Mouse (Mus musculus) limb, embryonic 15.5 days (tissue): ENCODE data around the gene Rab5b. TPM values are rescaled to one million over a fixed set of nuclear protein-coding genes. Genes with fewer than 3 reads are reported as not detected.
"Not testable (repeated sequence)": the region's sequence is repeated elsewhere in the genome, so short reads cannot be mapped to it uniquely, and the experiment has no call there.

Source experiments
- ATAC-seq: fragments of 200-750 bp; cut with Nextera tagmentation; 2 replicates; pipeline ENCODE4 v1.8.0; 2017; ENCODE audit warnings: low read depth, moderate TSS enrichment; ENCODE audit not compliant: insufficient number of reproducible peaks, low FRiP score, low TSS enrichment
- H3K27ac ChIP-seq: fragments of 300-500 bp; sonication (generic); 2 replicates; pipeline ENCODE4 v1.5.1; 2015; ENCODE audit warnings: moderate library complexity, mild to moderate bottlenecking, inconsistent platforms
- H3K27me3 ChIP-seq: fragments of 300-500 bp; sonication (generic); 2 replicates; pipeline ENCODE4 v1.6.1; 2015; ENCODE audit warnings: inconsistent platforms
- H3K36me3 ChIP-seq: fragments of 300-500 bp; sonication (generic); 2 replicates; pipeline ENCODE4 v1.6.1; 2015; ENCODE audit warnings: inconsistent platforms
- H3K4me1 ChIP-seq: fragments of 300-500 bp; sonication (generic); 2 replicates; pipeline ENCODE4 v1.6.1; 2015; ENCODE audit warnings: inconsistent platforms
- H3K4me2 ChIP-seq: fragments of 300-500 bp; sonication (generic); 2 replicates; pipeline ENCODE4 v1.6.1; 2015; ENCODE audit warnings: mild to moderate bottlenecking, inconsistent platforms
- H3K4me3 ChIP-seq: fragments of 300-500 bp; sonication (generic); 2 replicates; pipeline ENCODE4 v1.5.1; 2015; ENCODE audit warnings: mild to moderate bottlenecking, inconsistent platforms
- H3K9ac ChIP-seq: fragments of 300-500 bp; sonication (generic); 2 replicates; pipeline ENCODE4 v1.6.1; 2015; ENCODE audit warnings: inconsistent platforms
- H3K9me3 ChIP-seq: fragments of 300-500 bp; sonication (generic); 2 replicates; pipeline ENCODE4 v1.6.1; 2016; ENCODE audit warnings: inconsistent platforms
- WGBS: fragments of 180-500 bp; shearing (Covaris S2); methylation state at CpG from one replicate; pipeline ENCODE4 v1.1.7; 2015; 5-methylcytosine and 5-hydroxymethylcytosine counted together
- polyA plus RNA-seq: library from polyadenylated mRNA; unstranded; fragments of >200 nt; fragmentation: Nextera tagmentation; extraction: Ambion mirVana; gene quantifications from 2 replicates; pipeline ENCODE4 v1.2.1, GENCODE M21; 2015

Gene Rab5b
- polyA plus RNA-seq, 1 experiment from 2014 or later = 90.6 TPM

GRCm38 (mm10) chr10:128636561-128636960 is 59.5 kb downstream of the Rab5b start:
- Histone ChIP-seq H3K4me1 (no peaks in the 10 kb centered on the region), H3K9ac (no peak overlapping the region), H3K27ac (no peak overlapping the region), H3K36me3 (peaks cover 63% of the 10 kb centered on the region), H3K27me3 (no peaks in the 10 kb centered on the region), H3K4me2 (no peak overlapping the region), H3K4me3 (no peak overlapping the region), H3K9me3 (no peaks in the 10 kb centered on the region)
- 56% methylated on average over 6 of the region's 6 CpGs for WGBS
- ATAC-seq = no peak

- Histone ChIP-seq H3K4me1 (no peaks in the 10 kb centered on the region), H3K27me3 (no peaks in the 10 kb centered on the region), H3K4me3 (no peak overlapping the region), H3K27ac (no peak overlapping the region), H3K9me3 (no peaks in the 10 kb centered on the region), H3K36me3 (peaks cover 57% of the 10 kb centered on the region), H3K9ac (no peak overlapping the region), H3K4me2 (no peak overlapping the region)
- 94% methylated on average over 13 of the region's 13 CpGs for WGBS
- ATAC-seq = no peak
Measured at GRCm38 (mm10) chr10:128635697-128636096, 60.4 kb downstream of the Rab5b start.

GRCm38 (mm10) chr10:128631571-128631970 is 64.5 kb downstream of the Rab5b start:
- 31% methylated on average over 6 of the region's 6 CpGs for WGBS
- Histone ChIP-seq H3K9ac (no peak overlapping the region), H3K27ac (no peak overlapping the region), H3K4me1 (no peaks in the 10 kb centered on the region), H3K4me2 (no peak overlapping the region), H3K36me3 (peaks cover 34% of the 10 kb centered on the region), H3K4me3 (no peak overlapping the region), H3K27me3 (no peaks in the 10 kb centered on the region), H3K9me3 (no peaks in the 10 kb centered on the region)
- no peak for ATAC-seq

GRCm38 (mm10) chr10:128630306-128630705 is 65.8 kb downstream of the Rab5b start:
- 79% methylated on average over 5 of the region's 5 CpGs for WGBS
- H3K4me2 ChIP-seq, H3K9ac ChIP-seq, H3K27ac ChIP-seq, H3K4me1 ChIP-seq, H3K9me3 ChIP-seq, H3K4me3 ChIP-seq, H3K27me3 ChIP-seq, ATAC-seq: not testable (repeated sequence)
- peaks cover 29% of the 10 kb centered on the region for H3K36me3 ChIP-seq

- Histone ChIP-seq H3K4me3 (no peak overlapping the region), H3K4me2 (no peak overlapping the region), H3K9me3 (no peaks in the 10 kb centered on the region), H3K36me3 (peaks cover 30% of the 10 kb centered on the region), H3K4me1 (peaks cover 5% of the 10 kb centered on the region), H3K9ac (no peak overlapping the region), H3K27ac (no peak overlapping the region), H3K27me3 (no peaks in the 10 kb centered on the region)
- no peak for ATAC-seq
- 61% methylated on average over 2 of the region's 2 CpGs for WGBS
Measured at GRCm38 (mm10) chr10:128629746-128630145, 66.3 kb downstream of the Rab5b start.

- Histone ChIP-seq H3K27me3 (no peaks in the 10 kb centered on the region), H3K9ac (no peak overlapping the region), H3K4me1 (peaks cover 5% of the 10 kb centered on the region), H3K4me2 (no peak overlapping the region), H3K36me3 (peaks cover 29% of the 10 kb centered on the region), H3K27ac (peak overlapping the region; percentile 47; the same call in 1 of the 2 replicates), H3K4me3 (no peak overlapping the region), H3K9me3 (no peaks in the 10 kb centered on the region)
- no peak for ATAC-seq
- WGBS = 72% methylated on average over 10 of the region's 10 CpGs
Measured at GRCm38 (mm10) chr10:128627398-128628317, 68.4 kb downstream of the Rab5b start.

Other genes starting within 250 kb of the Rab5b start
- gene Smarcc2, start 237.0 kb downstream of the Rab5b start, polyA plus RNA-seq = 80.7 and 84.4 TPM in 2 replicates
- gene Myl6, start 202.1 kb downstream of the Rab5b start, polyA plus RNA-seq = 1,269 and 1,341 TPM in 2 replicates
- 4.7 and 7.4 TPM in 2 replicates for gene Myl6b, start 197.6 kb downstream of the Rab5b start, polyA plus RNA-seq
- gene Esyt1, start 170.4 kb downstream of the Rab5b start, polyA plus RNA-seq = 42.8 and 44.9 TPM in 2 replicates
- gene Zc3h10, start 148.5 kb downstream of the Rab5b start, polyA plus RNA-seq = 13.2 and 15.4 TPM in 2 replicates
- gene Rpl41, start 147.0 kb downstream of the Rab5b start, polyA plus RNA-seq = 3,349 and 4,229 TPM in 2 replicates
- 194 and 209 TPM in 2 replicates for gene Pa2g4, start 130.3 kb downstream of the Rab5b start, polyA plus RNA-seq
- 20.4 and 20.8 TPM in 2 replicates for gene Erbb3, start 106.6 kb downstream of the Rab5b start, polyA plus RNA-seq
- 584 and 840 TPM in 2 replicates for gene Rps26, start 69.5 kb downstream of the Rab5b start, polyA plus RNA-seq
- gene Ikzf4, start 50.3 kb downstream of the Rab5b start, polyA plus RNA-seq = 3.5 and 4.1 TPM in 2 replicates
- gene Suox, start 22.2 kb downstream of the Rab5b start, polyA plus RNA-seq = 22.1 and 24.7 TPM in 2 replicates
- 6.5 and 9.5 TPM in 2 replicates for gene Pmel, start 7.9 kb upstream of the Rab5b start, polyA plus RNA-seq
- gene Cdk2, start 8.8 kb upstream of the Rab5b start, polyA plus RNA-seq = 108 and 110 TPM in 2 replicates
- 26.0 and 26.4 TPM in 2 replicates for gene Dgka, start 48.6 kb upstream of the Rab5b start, polyA plus RNA-seq
- gene Pym1, start 51.6 kb upstream of the Rab5b start, polyA plus RNA-seq = 33.7 and 34.4 TPM in 2 replicates
- gene Mmp19, start 94.6 kb upstream of the Rab5b start, polyA plus RNA-seq = 1.7 and 2.5 TPM in 2 replicates
- 64.2 and 65.8 TPM in 2 replicates for gene Dnajc14, start 107.8 kb upstream of the Rab5b start, polyA plus RNA-seq
- gene Tmem198b, start 108.1 kb upstream of the Rab5b start, polyA plus RNA-seq = 24.3 and 24.4 TPM in 2 replicates
- 180 and 182 TPM in 2 replicates for gene Sarnp, start 121.1 kb upstream of the Rab5b start, polyA plus RNA-seq
- 64.8 and 66.3 TPM in 2 replicates for gene Ormdl2, start 125.4 kb upstream of the Rab5b start, polyA plus RNA-seq
- 5.9 and 6.2 TPM in 2 replicates for gene Gdf11, start 195.5 kb upstream of the Rab5b start, polyA plus RNA-seq
- gene Cd63, start 204.7 kb upstream of the Rab5b start, polyA plus RNA-seq = 1,128 and 1,135 TPM in 2 replicates
- 13.6 and 16.8 TPM in 2 replicates for gene Rdh5, start 226.6 kb upstream of the Rab5b start, polyA plus RNA-seq
- 225 and 234 TPM in 2 replicates for gene Bloc1s1, start 227.8 kb upstream of the Rab5b start, polyA plus RNA-seq
- gene Itga7, start 237.6 kb upstream of the Rab5b start, polyA plus RNA-seq = 11.8 and 27.8 TPM in 2 replicates